Mouse (Mus musculus): ENCODE data around the gene Btnl10. TPM values are rescaled to one million over a fixed set of nuclear protein-coding genes. Genes with fewer than 3 reads are reported as not detected.

Btnl10 gene
- polyA plus RNA-seq, 1 experiment from 2014 or later = not detected

DNA sequence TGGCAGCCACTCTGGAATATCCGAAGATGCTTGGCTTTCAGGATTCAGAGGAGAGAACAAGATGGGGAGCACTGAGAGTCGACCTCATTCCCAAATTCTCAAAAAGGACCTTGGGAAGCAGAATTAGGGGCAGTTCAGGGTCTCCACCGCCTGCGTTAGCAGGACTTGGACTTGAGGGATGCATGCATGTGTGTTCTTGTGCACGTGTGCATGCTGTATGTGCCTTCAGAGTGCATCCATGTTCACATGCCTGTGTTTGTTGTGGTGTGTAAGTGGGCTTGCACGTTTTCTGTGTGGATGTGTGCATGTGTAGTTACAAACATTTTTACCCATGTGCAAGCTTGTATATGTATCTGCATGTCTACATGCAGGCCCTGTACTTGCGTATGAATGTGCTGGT lies 46.5 kb downstream of the Btnl10 start:
- peaks cover 10% of the 10 kb centered on the region for H3K4me1 ChIP-seq
- H3K36me3 ChIP-seq (ENCODE audit: poor library complexity, severe bottlenecking) = peaks cover 10% of the 10 kb centered on the region; the same call in 1 of the 2 replicates
- ATAC-seq = no peak
- H3K27ac ChIP-seq = no peak overlapping the region
- no peak overlapping the region for H3K4me2 ChIP-seq
- H3K9ac ChIP-seq = no peak overlapping the region
- H3K9me3 ChIP-seq (replicated peaks) = peaks cover 6% of the 10 kb centered on the region; the same call in 1 of the 2 replicates
- H3K4me3 ChIP-seq = no peak overlapping the region
- peaks cover 3% of the 10 kb centered on the region; the same call in 1 of the 2 replicates for H3K27me3 ChIP-seq
- WGBS = 86% methylated on average over 7 of the region's 7 CpGs

DNA sequence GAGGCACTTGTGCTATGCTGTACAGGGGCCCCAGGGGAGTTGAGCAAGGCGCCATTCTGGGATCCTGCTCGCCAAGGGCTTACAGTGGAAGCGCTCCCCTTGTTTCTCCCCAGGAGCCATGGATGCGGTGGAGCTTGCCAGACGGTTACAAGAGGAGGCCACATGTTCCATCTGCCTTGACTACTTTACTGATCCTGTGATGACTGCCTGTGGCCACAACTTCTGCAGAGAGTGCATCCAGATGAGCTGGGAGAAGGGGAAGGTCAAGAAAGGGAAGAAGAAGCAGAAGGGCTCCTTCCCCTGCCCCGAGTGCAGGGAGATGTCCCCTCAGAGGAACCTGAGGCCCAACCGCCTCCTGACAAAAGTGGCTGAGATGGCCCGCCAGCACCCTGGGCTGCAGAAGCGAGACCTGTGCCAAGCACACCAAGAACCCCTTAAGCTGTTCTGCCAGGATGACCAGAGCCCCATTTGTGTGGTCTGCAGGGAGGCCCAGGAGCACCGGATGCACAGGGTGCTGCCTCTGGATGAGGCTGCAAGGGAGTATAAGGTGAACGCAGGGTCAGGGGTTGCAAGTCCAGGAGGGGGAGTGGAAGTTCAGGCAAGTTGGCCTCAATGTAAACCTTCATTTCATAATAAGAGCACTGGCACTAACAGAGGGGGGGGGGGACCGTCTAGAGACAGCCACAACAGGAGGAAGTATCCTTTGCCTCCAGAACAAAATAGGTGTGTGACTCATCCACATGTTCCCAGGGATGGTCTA lies 47.5 kb downstream of the Btnl10 start:
- H3K9me3 ChIP-seq (replicated peaks) = peaks cover 6% of the 10 kb centered on the region; the same call in 1 of the 2 replicates
- 58% methylated on average over 12 of the region's 12 CpGs for WGBS
- H3K27ac ChIP-seq = no peak overlapping the region
- peaks cover 17% of the 10 kb centered on the region; the same call in 1 of the 2 replicates for H3K36me3 ChIP-seq (ENCODE audit: poor library complexity, severe bottlenecking)
- peaks cover 3% of the 10 kb centered on the region; the same call in 1 of the 2 replicates for H3K27me3 ChIP-seq
- no peak overlapping the region for H3K4me2 ChIP-seq
- no peak for ATAC-seq
- peaks cover 3% of the 10 kb centered on the region; the same call in 1 of the 2 replicates for H3K4me1 ChIP-seq
- no peak overlapping the region for H3K4me3 ChIP-seq
- no peak overlapping the region for H3K9ac ChIP-seq

DNA sequence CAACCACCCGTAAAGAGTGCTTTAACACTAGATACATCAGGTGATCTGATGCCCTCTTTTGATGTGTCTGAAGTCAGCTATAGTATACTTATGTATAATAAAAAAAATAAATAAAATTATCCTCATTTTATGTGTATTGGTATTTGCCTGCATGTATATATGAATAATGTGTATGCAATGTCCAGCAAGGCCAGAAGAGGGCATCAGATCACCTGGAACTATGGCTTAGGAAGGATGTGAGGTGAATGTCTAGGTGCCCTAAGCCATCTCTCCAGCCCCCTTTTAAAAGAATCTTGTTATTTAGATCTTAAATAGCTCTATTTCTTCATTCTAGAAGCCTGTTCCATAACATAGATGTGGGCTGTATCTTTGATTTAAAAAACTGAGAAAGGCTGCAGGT lies 49.6 kb downstream of the Btnl10 start:
- Histone ChIP-seq H3K4me1 (no peaks in the 10 kb centered on the region), H3K9me3 (replicated peaks) (no peaks in the 10 kb centered on the region), H3K9ac (no peak overlapping the region), H3K4me2 (no peak overlapping the region), H3K4me3 (no peak overlapping the region), H3K27me3 (peaks cover under 1% of the 10 kb centered on the region; the same call in 1 of the 2 replicates), H3K36me3 (ENCODE audit: poor library complexity, severe bottlenecking) (peaks cover 34% of the 10 kb centered on the region), H3K27ac (no peak overlapping the region)
- ATAC-seq = no peak
- WGBS = 98% methylated on average over 1 of the region's 1 CpGs

DNA sequence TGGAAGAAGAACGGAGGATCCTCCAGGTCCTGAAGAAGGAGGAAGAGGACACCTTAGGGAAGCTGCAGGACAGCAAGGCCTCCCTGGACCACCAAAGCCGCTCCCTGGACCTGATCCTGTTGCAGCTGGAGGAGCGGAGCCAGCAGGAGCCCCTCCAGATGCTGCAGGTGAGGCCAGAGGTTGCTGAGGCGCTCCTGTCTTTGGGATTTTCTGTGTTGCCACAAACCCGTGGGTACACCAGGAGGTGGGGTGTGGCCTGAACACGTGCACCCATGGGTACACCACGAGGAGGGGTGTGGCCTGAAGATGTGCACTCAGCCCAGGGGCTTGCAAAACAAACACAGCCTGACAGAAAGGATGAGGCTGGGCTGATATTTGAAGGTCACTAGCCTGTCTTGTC lies 50.8 kb downstream of the Btnl10 start:
- Histone ChIP-seq H3K9ac (no peak overlapping the region), H3K27ac (no peak overlapping the region), H3K4me2 (no peak overlapping the region), H3K4me1 (no peaks in the 10 kb centered on the region), H3K4me3 (no peak overlapping the region), H3K27me3 (no peaks in the 10 kb centered on the region), H3K36me3 (ENCODE audit: poor library complexity, severe bottlenecking) (peaks cover 38% of the 10 kb centered on the region), H3K9me3 (replicated peaks) (no peaks in the 10 kb centered on the region)
- WGBS = 86% methylated on average over 7 of the region's 7 CpGs
- no peak for ATAC-seq

DNA sequence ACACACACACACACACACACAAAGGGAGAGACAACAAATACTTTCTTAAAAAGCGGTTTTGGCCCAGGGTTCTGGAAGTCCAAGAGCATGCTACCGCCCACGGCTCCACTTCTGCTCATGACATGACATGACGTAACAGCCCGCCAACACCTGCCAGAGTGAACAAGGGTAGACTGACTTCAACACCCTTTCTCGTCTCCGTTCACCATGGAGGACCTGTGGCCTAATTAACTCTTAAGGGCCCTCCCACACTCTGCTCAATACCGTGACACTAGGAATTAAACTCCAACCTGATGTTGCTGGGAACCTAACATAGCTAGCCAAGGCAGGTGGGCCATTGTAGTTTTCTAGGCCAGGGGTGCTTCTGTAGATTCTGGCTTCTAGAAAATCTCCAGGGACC lies 51.3 kb downstream of the Btnl10 start:
- Histone ChIP-seq H3K4me1 (no peaks in the 10 kb centered on the region; the same call in 1 of the 2 replicates), H3K27ac (no peak overlapping the region), H3K9me3 (replicated peaks) (no peaks in the 10 kb centered on the region), H3K4me2 (no peak overlapping the region), H3K9ac (no peak overlapping the region), H3K4me3 (no peak overlapping the region), H3K36me3 (ENCODE audit: poor library complexity, severe bottlenecking) (peaks cover 38% of the 10 kb centered on the region), H3K27me3 (no peaks in the 10 kb centered on the region)
- 81% methylated on average over 8 of the region's 8 CpGs for WGBS
- ATAC-seq = no peak

DNA sequence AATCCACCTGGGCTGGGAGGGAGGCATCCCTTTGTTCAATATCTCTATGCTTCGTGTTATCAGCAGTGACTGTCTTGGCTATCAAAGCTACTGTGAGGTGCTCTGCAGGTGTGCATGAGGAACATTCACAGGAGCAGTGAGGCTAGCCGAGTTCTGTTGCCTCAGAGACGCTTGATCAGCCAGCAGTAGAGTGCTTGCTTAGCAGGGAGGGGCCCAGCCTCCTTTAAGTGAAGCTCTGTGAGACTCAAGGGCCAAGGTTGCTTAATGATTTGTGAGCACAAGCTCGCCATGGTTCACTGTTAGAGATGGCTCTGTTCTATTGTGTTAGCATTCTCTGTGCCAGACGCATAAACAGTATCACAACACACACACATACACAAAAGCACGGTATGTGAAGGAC lies 52.0 kb downstream of the Btnl10 start:
- no peak for ATAC-seq
- H3K36me3 ChIP-seq (ENCODE audit: poor library complexity, severe bottlenecking) = peaks cover 42% of the 10 kb centered on the region
- H3K27me3 ChIP-seq = no peaks in the 10 kb centered on the region
- H3K9ac ChIP-seq = no peak overlapping the region
- no peaks in the 10 kb centered on the region for H3K9me3 ChIP-seq (replicated peaks)
- peaks cover 4% of the 10 kb centered on the region for H3K4me1 ChIP-seq
- no peak overlapping the region for H3K4me2 ChIP-seq
- no peak overlapping the region for H3K27ac ChIP-seq
- WGBS = 77% methylated on average over 6 of the region's 6 CpGs
- H3K4me3 ChIP-seq = no peak overlapping the region

DNA sequence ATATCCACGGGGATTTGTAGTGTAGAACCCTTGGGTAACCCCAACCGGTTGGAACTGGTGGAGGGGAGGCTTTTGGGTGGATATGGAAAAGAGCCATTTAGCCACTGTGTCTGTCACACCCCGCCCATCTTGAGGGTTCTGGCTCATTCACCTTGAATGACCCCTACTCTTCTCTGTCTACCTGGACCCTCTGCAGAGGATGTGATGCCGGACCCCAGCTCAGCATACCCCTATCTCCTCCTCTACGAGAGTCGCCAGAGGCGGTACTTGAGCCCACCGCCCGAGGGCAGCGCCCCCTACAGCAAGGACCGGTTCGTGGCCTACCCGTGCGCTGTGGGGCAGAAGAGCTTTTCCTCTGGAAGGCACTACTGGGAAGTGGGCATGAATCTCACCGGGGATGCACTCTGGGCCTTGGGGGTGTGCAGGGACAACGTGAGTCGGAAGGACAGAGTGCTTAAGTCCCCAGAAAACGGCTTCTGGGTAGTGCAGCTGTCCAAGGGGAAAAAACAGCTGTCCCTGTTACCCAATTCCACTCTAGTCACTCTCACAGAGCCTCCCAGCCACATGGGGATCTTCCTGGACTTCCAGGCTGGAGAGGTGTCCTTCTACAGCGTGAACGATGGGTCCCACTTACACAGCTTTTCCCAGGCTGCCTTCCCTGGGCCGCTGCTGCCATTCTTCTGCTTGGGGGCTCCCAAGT lies 53.3 kb downstream of the Btnl10 start:
- 92% methylated on average over 21 of the region's 21 CpGs for WGBS
- no peak for ATAC-seq
- no peak overlapping the region for H3K9ac ChIP-seq
- peaks cover 45% of the 10 kb centered on the region for H3K36me3 ChIP-seq (ENCODE audit: poor library complexity, severe bottlenecking)
- no peaks in the 10 kb centered on the region for H3K27me3 ChIP-seq
- no peak overlapping the region for H3K4me2 ChIP-seq
- H3K9me3 ChIP-seq (replicated peaks) = no peaks in the 10 kb centered on the region
- H3K27ac ChIP-seq = no peak overlapping the region
- H3K4me3 ChIP-seq = no peak overlapping the region
- H3K4me1 ChIP-seq = peaks cover 12% of the 10 kb centered on the region

DNA sequence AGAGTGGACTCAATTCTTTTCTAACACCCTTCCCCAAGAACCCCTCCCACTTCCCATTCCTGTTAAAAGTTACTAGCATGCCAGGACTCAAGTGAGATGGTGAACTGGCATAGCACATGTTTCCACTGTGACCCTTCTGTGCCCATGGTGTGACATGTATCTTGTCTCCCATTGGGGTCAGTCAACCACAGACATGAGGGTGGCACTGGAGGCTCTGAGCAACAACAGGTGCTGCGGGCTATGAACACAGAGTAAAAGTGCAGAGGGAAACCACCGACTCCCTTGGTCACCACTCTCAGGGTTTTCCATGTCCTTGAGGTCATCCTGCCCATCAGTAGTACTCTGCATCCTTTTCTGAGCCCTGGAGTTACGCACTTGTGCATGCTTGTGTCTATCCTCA lies 54.1 kb downstream of the Btnl10 start:
- WGBS = 92% methylated on average over 3 of the region's 3 CpGs

DNA sequence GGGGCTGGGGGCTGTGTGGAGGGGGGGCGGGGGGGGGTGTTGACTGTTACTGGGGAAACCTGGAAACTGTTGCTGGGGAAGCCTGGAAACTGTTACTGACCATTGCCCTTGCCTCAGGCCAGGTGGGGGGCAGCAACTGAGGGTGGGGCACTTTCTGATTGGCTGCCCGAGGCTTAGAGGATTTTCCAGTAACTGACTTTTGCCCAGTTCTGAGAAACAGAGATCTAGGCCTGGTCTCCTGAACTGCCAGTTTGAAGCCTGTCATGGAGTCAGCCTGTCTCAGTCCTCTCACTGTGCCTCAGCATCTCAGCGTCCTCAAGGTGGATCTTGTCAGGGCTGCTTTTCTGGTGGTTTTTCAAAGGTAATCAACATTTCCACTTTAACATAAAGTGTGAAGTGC lies 56.7 kb downstream of the Btnl10 start:
- Histone ChIP-seq H3K27me3 (no peaks in the 10 kb centered on the region), H3K4me2 (no peak overlapping the region), H3K4me3 (no peak overlapping the region), H3K4me1 (peaks cover 30% of the 10 kb centered on the region), H3K27ac (no peak overlapping the region), H3K9ac (no peak overlapping the region), H3K9me3 (replicated peaks) (no peaks in the 10 kb centered on the region), H3K36me3 (ENCODE audit: poor library complexity, severe bottlenecking) (peaks cover 35% of the 10 kb centered on the region)
- WGBS = 87% methylated on average over 3 of the region's 3 CpGs
- no peak for ATAC-seq

More for the DNA sequence above, 54.1 kb downstream of the Btnl10 start:
- no peaks in the 10 kb centered on the region for H3K9me3 ChIP-seq (replicated peaks)
- no peak overlapping the region for H3K4me2 ChIP-seq
- no peak overlapping the region for H3K9ac ChIP-seq
- no peaks in the 10 kb centered on the region for H3K27me3 ChIP-seq
- no peak overlapping the region for H3K27ac ChIP-seq
- peaks cover 15% of the 10 kb centered on the region for H3K4me1 ChIP-seq
- H3K4me3 ChIP-seq = no peak overlapping the region
- no peak for ATAC-seq
- peaks cover 45% of the 10 kb centered on the region for H3K36me3 ChIP-seq (ENCODE audit: poor library complexity, severe bottlenecking)

Small RNA genes within 50 kb of the gene (microRNA-seq; reads per million reads assigned to microRNA genes)
- not detected for gene Gm44313

Other genes with a start within 250 kb of the Btnl10 start
- gene Olfr320, start 236.8 kb upstream of the Btnl10 start, polyA plus RNA-seq (2015; fragmentation: Nextera tagmentation; extraction: Ambion mirVana) = not detected in 2 replicates
- not detected in 2 replicates for gene Olfr319, start 218.7 kb upstream of the Btnl10 start, polyA plus RNA-seq (2015; fragmentation: Nextera tagmentation; extraction: Ambion mirVana)
- not detected in 2 replicates for gene Olfr318, start 193.9 kb upstream of the Btnl10 start, polyA plus RNA-seq (2015; fragmentation: Nextera tagmentation; extraction: Ambion mirVana)
- 0.09 TPM in 1 of 2 replicates, not detected in the other for gene Olfr317, start 178.7 kb upstream of the Btnl10 start, polyA plus RNA-seq (2015; fragmentation: Nextera tagmentation; extraction: Ambion mirVana)
- gene Olfr316, start 165.2 kb upstream of the Btnl10 start, polyA plus RNA-seq (2015; fragmentation: Nextera tagmentation; extraction: Ambion mirVana) = not detected in 2 replicates
- gene Olfr315, start 144.7 kb upstream of the Btnl10 start, polyA plus RNA-seq (2015; fragmentation: Nextera tagmentation; extraction: Ambion mirVana) = not detected in 2 replicates
- not detected in 2 replicates for gene Olfr314, start 135.0 kb upstream of the Btnl10 start, polyA plus RNA-seq (2015; fragmentation: Nextera tagmentation; extraction: Ambion mirVana)
- 2.9 and 5.0 TPM in 2 replicates for gene Fam183b, start 115.9 kb upstream of the Btnl10 start, polyA plus RNA-seq (2015; fragmentation: Nextera tagmentation; extraction: Ambion mirVana)
- gene Olfr313, start 102.9 kb upstream of the Btnl10 start, polyA plus RNA-seq (2015; fragmentation: Nextera tagmentation; extraction: Ambion mirVana) = not detected in 2 replicates
- gene Olfr312, start 88.7 kb upstream of the Btnl10 start, polyA plus RNA-seq (2015; fragmentation: Nextera tagmentation; extraction: Ambion mirVana) = not detected in 2 replicates
- not detected in 2 replicates for gene Olfr311, start 78.7 kb upstream of the Btnl10 start, polyA plus RNA-seq (2015; fragmentation: Nextera tagmentation; extraction: Ambion mirVana)
- gene Gm12258, start 70.8 kb upstream of the Btnl10 start, polyA plus RNA-seq (2015; fragmentation: Nextera tagmentation; extraction: Ambion mirVana) = 14.3 and 18.4 TPM in 2 replicates
- 10.5 and 10.9 TPM in 2 replicates for gene 2810021J22Rik, start 50.7 kb upstream of the Btnl10 start, polyA plus RNA-seq (2015; fragmentation: Nextera tagmentation; extraction: Ambion mirVana)
- gene Zfp39, start 13.7 kb upstream of the Btnl10 start, polyA plus RNA-seq (2015; fragmentation: Nextera tagmentation; extraction: Ambion mirVana) = 4.8 and 4.9 TPM in 2 replicates
- gene Rnf187, start 21.0 kb downstream of the Btnl10 start, polyA plus RNA-seq (2015; fragmentation: Nextera tagmentation; extraction: Ambion mirVana) = 368 and 373 TPM in 2 replicates
- 315 and 321 TPM in 2 replicates for gene Hist3h2ba, start 31.0 kb downstream of the Btnl10 start, polyA plus RNA-seq (2015; fragmentation: Nextera tagmentation; extraction: Ambion mirVana)
- 126 and 132 TPM in 2 replicates for gene Hist3h2a, start 36.8 kb downstream of the Btnl10 start, polyA plus RNA-seq (2015; fragmentation: Nextera tagmentation; extraction: Ambion mirVana)
- gene Trim17, start 36.8 kb downstream of the Btnl10 start, polyA plus RNA-seq (2015; fragmentation: Nextera tagmentation; extraction: Ambion mirVana) = 0.96 and 1.3 TPM in 2 replicates
- 19.4 and 22.9 TPM in 2 replicates for gene Trim11, start 60.2 kb downstream of the Btnl10 start, polyA plus RNA-seq (2015; fragmentation: Nextera tagmentation; extraction: Ambion mirVana)
- 0.04 and 0.08 TPM in 2 replicates for gene Obscn, start 218.5 kb downstream of the Btnl10 start, polyA plus RNA-seq (2015; fragmentation: Nextera tagmentation; extraction: Ambion mirVana)
- 6.8 and 7.5 TPM in 2 replicates for gene Iba57, start 245.8 kb downstream of the Btnl10 start, polyA plus RNA-seq (2015; fragmentation: Nextera tagmentation; extraction: Ambion mirVana)